Mouse (Mus musculus): ENCODE data around the gene Acss3.

GRCm38 (mm10) chr10:107122744-107123528 lies 532 bp downstream of the Acss3 start:
- no peak for TF ChIP-seq CTCF (IDR thresholded peaks at IDR 0.05; ENCODE audit: low read depth, low read length)
- no peak for TF ChIP-seq POLR2A (IDR thresholded peaks at IDR 0.05; ENCODE audit: insufficient read depth, low read length)
- no peak for TF ChIP-seq EP300 (IDR thresholded peaks at IDR 0.05; ENCODE audit: insufficient read depth, low read depth, low read length)

Measured in ES-Bruce4 (cell line).